Comparison of ENCODE assay signal across 22 mouse cellular contexts in the genomic region with DNA sequence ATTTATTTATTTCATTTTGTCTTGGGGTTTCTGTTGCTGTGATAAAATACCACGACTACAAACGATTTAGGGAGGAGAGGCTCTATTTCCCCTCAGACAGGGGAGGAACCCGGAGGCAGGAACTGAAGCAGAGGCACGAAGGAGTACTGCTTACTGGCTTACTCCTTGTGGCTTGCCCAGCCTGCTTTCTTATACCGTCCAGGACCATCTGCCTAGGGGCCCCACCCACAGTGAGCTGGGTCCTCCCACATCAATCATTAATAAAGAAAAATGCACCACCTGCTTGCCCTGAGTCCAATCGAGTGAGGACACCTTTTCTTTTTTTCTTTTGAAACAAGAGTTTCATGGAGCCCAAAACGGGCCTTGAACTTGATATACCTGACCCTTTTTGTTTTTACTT. TPM values are rescaled to one million over a fixed set of nuclear protein-coding genes. Genes with fewer than 3 reads are reported as not detected.
"Had no signal": no experiment of that assay in that cellular context is flagged by ENCODE, and none has a peak within 500 bp of the region (broad histone marks: within the 10 kb centered on the region; RNA-seq: fewer than 3 reads in every experiment).

No protein-coding gene starts in this region.

- H3K27ac ChIP-seq: lung, embryonic 15.5 days; macrophage; midbrain, embryonic 13.5 days; midbrain, embryonic 15.5 days; neural tube, embryonic 12.5 days; stomach, embryonic 15.5 days; stomach, postnatal 0 days had no signal

- ATAC-seq: liver, postnatal 0 days; lung, postnatal 0 days; midbrain, embryonic 13.5 days; midbrain, embryonic 15.5 days had no signal

- DNase-seq: liver, postnatal 0 days; lung, adult 2 months; lung, postnatal 14 days; lung, postnatal 36 days; right cerebral cortex, postnatal 14 days; spleen, adult 18-20 months; thymus, adult 2 months; thymus, postnatal 25 days; thymus, postnatal 4 days had no signal

- H3K9me3 ChIP-seq: lung, embryonic 15.5 days; midbrain, embryonic 13.5 days; midbrain, embryonic 15.5 days; neural tube, embryonic 12.5 days; stomach, embryonic 15.5 days had no signal

- H3K4me3 ChIP-seq: lung, embryonic 15.5 days; megakaryocyte, embryonic 14.5 days; midbrain, embryonic 13.5 days; midbrain, embryonic 15.5 days; neural tube, embryonic 12.5 days; stomach, embryonic 15.5 days had no signal

- H3K36me3 ChIP-seq: lung, embryonic 15.5 days; midbrain, embryonic 13.5 days; midbrain, embryonic 15.5 days; neural tube, embryonic 12.5 days; stomach, embryonic 15.5 days had no signal

- H3K4me2 ChIP-seq: lung, embryonic 15.5 days; midbrain, embryonic 11.5 days; midbrain, embryonic 13.5 days; midbrain, embryonic 15.5 days; neural tube, embryonic 12.5 days; stomach, embryonic 15.5 days had no signal

- H3K4me1 ChIP-seq: lung, embryonic 15.5 days; megakaryocyte, embryonic 14.5 days; midbrain, embryonic 13.5 days; midbrain, embryonic 15.5 days; neural tube, embryonic 12.5 days; stomach, embryonic 15.5 days had no signal

- H3K27me3 ChIP-seq: lung, embryonic 15.5 days; megakaryocyte, embryonic 14.5 days; midbrain, embryonic 13.5 days; midbrain, embryonic 15.5 days; neural tube, embryonic 12.5 days; stomach, embryonic 15.5 days had no signal

- H3K9ac ChIP-seq: liver, postnatal 0 days; lung, embryonic 15.5 days; midbrain, embryonic 13.5 days; midbrain, embryonic 15.5 days; neural tube, embryonic 12.5 days; stomach, embryonic 15.5 days had no signal

RNA-seq across cellular contexts. Expression of gene Edn1, which starts 44.2 kb away (rescaled TPM):
- total RNA-seq: megakaryocyte progenitor cell, adult 5-6 weeks; monocyte, adult 5-6 weeks; neutrophil, adult 5-6 weeks had no signal
